Mouse (Mus musculus) spleen, postnatal 14 days (tissue): ENCODE data around the gene Sparcl1.

ENCODE experiments used
- DNase-seq, 2 experiments: peaks; one replicate each; pipeline ENCODE4 v3.0.0; 2021 to 2022; ENCODE audit warnings: low spot score in 2 of 2

Gene Sparcl1

DNA sequence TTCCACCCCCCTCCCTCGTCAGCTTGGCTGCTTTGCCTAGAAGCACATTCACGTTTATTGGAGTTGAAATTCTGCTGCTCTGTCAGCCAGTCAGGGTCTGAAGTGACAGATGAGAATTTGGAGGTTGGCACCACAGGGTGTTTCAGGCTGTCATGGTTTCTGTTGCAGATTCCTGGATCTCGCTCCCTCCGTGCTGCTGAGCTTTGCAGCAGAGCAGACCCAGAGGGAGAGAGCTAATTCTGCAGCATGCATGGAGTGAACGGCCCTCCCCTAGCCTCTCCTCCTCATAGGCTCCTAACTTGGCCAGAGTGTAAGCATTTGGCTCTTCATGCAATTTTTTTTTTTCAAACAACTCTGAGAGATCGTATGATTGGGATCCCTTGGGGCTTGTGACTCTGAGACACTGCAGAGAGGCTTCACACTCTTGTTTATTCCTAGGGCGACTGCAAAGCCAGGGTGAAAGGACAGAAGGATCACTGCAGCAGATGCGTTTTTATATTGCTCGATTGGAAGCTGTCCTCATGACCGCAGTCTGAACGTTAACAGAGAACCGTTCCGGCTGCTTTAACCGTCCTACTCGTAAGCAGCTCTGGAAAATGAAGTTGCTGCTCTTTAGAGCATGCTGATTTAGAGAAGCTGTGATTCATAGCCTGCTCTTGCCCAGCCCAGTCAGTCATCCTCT lies at the start of gene Sparcl1:
Gene Sparcl1, minus strand, starts transcription at position 243 of the 682 bp plus-strand sequence.
- DNase-seq = no peak

GRCm38 (mm10) chr5:104161390-104161789 lies 47.9 kb upstream of the Sparcl1 start:
- no peak for DNase-seq

- no peak for DNase-seq
Observed at GRCm38 (mm10) chr5:104160581-104160980, 47.0 kb upstream of the Sparcl1 start.

GRCm38 (mm10) chr5:104158332-104159052 lies 45.0 kb upstream of the Sparcl1 start:
- DNase-seq = no peak

DNA sequence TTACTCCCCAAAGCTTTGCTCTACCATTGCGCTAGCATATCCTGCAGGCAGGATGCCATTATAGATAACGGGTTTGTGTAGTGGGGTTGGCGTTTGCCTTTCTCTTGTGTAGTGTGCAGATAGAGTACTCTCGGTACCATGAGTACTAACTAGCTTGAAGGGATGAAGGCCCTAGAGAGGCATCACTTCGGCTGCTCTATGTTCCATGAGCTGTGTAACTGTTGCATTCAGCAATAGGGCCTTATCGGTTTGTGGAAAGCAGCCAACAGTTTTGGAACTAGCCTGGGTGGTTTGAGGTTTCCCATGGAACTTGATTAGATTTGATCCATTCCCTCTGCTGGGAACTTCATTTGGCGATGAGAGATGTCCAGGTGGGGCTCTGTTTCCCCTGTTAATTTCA lies 44.2 kb upstream of the Sparcl1 start:
- DNase-seq = no peak

DNA sequence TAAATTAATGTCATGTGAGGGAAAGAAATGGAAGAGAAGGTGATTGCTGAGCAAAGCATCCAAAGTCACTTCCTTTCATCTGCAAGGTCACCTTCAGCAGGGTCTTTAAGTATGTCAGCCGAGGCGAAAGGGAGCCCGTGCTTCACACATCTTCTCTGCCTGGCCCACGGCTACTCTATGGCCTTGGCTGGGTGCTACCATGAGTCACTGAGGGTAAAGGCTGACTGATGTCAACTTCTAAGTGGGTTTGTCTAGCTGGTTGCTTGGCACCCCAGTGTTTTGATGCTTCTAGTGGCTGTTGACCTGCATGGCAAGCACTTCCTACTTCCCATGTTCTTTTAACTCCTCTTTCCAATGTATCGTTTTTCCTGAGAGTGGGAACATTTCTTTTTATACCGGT lies 36.7 kb upstream of the Sparcl1 start:
- DNase-seq = no peak

DNA sequence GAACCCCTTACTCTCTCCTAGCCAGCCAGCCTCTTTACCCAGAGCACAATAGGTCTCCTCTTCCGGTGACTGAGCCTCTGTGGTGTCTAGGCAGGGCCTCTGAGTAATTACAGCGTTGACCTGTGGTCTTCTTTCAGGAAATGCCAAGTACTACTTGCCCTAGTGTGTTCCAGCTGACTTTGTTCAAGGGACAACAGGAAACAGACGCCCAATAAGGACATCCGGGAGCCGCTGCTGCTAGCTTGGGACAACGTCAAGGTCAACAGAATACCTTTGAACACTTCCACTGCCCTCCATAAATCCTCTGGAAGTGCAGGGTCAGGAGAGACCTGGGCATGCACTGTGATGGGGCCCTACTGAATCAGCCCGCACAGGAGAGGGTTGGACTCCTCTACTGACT lies 35.8 kb upstream of the Sparcl1 start:
- DNase-seq = no peak

GRCm38 (mm10) chr5:104144057-104144456 lies 30.5 kb upstream of the Sparcl1 start:
- no peak for DNase-seq

GRCm38 (mm10) chr5:104141067-104141466 lies 27.5 kb upstream of the Sparcl1 start:
- no peak for DNase-seq

DNA sequence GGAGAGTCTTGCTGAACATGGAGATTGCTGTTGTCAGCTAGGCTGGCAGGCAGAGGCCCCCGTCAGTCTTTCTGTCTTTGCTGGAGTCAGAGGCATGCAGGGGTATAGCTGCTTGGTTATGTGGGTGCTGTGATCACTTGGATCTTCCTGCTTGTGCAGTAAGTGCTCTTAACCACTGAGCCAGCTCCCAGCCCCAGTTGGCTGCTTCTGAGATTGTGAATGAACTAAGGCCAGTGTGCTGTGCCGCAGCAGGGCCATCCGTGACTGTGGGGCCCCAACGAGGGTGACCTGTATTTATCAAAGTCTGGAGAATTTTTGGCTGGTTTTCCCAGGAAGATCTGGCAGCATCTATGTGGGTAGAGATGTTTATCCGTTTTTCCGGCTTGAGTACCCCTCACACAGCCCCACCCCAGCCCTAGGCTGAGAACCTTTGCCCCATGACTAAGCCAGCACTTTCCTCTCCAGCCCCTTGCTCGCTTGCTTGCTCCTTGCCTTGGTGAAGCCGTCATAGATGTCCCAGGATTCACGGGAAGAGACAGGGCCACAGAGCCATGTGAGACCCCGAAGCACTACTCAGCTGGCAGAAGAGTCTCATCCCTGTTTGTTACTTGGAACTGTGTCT lies 24.5 kb upstream of the Sparcl1 start:
- no peak for DNase-seq

DNA sequence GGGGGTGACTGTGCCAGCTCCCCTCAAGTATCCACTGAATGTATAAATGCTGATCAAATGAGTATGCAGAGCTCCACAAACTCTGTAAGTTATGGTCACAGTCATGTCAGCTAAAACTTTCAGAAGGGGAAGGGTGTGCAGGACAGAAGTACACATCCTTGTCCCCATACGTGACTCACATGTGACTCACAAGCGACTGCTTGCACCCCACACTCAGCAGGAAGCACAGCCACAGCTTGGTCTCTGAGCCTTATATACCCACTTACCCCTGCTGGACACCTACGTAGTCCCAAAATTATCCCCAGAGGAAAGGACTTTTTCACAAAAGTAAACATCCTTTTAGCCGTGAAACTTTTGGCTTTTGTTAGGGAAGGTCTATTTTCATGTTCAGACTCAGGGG lies 20.2 kb upstream of the Sparcl1 start:
- DNase-seq = no peak

DNA sequence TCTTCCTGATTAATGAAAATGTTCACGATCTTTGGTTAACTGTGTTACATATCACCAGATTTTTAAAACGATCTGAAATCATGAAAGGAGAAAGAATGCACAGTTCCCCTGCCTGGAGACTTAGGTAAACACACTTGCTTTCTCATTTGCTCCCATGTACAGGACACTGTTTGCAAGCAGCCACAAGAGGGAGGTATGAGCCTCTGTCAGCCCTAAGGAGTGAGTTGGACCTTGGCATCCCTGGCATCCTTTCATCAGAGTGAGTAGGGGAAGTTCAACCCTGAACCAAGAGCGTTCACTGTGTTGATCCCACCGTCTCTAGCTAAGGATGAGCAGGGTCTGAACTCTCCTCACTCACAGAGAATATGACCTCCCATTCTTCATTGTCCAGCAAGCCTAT lies 18.0 kb upstream of the Sparcl1 start:
- DNase-seq = no peak

DNA sequence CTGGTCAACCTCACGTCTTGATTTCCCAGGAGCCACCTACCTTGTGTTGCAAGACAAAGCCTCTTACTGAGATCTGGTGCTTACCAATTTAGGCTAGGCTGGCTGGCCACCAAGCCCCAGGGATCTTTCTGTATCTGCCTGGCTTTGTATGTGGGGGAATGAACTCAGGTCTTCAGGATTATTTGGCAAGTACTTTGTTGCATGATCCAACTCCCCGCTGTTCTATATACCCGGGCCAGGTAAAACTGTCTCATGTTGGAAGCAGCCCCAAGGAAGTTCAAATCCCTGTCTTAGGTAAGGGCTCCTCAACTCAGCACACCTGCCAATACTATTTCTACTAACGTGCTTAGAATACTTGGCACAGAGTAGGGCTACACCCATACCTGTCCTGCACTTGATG lies 17.4 kb upstream of the Sparcl1 start:
- no peak for DNase-seq

DNA sequence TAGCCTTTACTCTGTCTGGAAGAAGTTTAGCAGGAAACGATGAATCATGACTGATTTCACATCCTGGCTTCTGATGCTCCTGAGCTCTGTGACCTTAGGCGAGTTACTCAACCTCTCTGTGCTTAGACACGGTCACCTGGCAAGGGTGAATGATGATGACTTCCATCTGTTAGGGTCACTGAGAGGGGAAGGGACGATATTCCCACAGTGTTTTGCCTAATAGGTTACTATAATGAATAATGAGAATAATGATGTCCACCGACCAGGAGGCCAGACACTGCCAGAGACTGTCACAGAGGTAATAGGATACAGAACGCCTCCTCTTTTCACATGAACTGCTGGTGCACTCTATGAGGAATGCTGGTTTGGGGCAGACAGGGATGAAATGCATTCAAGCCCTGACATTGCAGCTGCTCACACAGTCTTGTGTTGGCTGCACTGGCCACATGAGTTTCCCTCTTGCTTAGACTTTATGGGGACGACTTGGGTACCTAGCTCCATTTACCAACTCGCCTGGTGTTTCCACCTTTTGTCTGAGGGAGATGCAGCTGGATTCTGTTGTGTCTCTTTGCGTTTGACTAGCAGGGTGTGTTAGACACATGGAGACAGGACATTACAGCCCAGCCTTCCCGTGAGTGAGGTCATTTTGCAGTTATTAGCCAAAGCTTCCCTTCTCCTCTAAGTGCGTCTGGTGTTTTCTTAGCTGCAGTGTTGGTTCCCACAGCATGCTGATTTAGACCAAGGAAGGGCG lies 14.9 kb upstream of the Sparcl1 start:
- DNase-seq = no peak

DNA sequence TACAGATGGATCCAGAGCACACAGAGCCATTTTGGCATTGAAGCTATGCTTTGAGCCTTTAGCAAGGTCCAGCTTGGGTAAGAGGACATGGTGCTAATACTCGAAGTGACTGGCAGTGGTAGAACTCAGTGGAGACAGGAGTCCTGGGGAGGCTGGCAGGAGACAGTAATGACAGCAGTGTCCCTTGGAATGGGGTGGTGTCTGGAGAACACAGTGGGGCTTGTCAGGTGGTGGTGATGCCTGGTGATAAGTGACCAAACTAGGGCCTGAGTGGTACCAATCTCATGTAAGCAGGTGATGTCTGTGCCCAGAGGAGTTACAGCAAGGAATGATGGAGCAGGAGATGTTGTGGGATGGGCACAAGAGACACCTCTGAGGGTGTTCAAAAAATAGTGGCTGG lies 13.8 kb upstream of the Sparcl1 start:
- DNase-seq = no peak

DNA sequence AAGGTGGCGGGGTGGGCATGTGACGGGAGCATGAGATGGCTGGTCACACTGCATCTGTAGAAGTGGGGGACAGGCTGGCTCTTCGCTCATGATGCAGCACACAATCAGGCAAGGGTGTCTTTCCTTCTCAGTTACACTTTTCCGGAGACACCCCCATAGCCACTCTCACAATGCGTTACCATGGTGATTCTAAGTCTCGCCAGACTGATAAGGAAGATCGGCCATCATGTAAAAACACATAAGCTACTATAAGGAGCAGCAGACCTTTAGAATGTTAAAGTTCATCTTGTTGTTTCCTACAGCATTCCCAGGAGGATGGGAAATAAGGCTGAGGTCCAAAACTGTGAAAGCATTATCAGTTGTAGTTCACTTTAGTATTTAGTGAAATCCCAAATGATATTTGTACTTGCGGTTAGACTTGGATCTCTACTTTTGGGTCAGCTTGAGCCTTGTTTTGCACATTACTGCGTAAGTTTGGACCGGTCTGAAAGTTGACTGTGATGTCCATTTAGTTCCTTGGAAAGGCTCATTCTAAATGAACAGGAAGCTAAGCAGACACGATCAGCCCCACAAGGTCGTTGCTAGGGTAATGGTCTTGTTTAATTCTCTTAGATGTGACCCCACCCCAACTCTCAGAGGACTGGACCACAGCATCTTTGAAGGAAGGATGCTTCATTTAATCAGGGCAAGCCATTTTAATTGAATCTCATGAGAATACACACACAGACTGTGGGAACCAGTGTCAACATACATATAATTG lies 13.2 kb upstream of the Sparcl1 start:
- DNase-seq = no peak

DNA sequence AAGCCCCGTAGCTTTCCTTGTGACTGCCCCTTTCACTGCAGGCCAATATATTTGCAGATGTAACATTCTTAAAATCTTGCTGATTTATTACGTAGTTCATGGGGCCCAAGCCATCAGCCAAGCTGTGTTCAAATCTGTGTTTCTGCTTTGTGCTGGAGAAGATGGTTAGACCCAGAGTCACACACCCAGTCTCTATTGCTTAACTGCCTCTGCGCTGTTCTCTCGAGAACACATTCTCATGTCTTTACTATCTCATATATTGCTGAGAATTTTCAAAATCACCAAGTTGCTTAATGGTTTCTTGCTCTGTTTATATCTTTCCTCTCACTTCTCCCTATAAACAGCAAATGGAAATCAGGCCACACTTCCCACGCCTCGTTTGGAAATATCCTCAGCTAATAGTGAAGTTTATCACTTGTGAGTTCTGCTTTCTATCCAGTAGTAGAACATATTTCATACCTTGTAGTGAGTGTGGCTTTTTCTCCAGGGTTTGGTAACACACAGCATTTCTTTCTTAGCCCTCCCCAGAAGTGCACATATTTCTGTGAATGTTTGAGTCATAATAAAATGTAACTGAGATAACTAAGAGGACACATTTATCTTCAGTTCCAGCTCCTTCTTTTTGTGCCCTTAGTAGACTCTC lies 10.6 kb upstream of the Sparcl1 start:
- no peak for DNase-seq

DNA sequence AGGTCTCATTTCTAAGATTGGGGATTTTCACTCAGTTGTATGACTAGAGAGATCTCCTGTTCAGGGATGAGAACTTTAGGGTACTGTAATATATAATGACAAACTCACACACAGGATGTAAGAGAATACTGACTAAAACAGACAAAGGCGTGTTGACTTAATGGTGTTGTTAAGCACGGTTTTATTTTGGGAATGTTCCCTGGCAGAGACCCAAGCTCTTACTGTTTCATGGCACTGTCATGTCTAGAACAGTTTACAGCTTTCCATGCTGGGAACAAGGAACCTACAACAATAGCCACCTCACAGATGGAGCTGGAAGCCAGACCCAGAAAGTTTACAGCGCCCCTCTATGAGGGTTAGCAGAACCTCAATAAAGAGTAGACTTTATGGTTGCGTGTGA lies 2.4 kb upstream of the Sparcl1 start:
- DNase-seq = no peak

DNA sequence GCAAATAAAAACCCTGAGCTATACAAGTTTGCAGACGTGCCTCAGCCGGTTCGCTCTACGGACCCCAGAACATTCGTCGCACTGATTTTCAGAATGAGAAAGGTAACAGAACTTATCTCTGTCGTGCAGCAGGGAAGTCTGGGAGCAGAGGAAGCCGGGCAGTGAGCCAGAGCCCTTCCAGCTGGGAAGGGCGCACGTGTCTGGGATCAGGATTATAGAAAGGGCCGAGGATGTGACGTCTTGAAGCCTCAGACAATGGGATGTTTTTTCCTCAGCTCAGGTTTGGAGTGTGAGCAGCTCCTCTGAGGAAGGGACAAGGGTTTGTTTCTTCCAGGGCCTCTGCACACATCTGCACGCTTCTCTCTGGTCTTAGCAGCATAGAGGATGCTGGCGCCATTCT lies 1.6 kb upstream of the Sparcl1 start:
- DNase-seq = no peak

DNA sequence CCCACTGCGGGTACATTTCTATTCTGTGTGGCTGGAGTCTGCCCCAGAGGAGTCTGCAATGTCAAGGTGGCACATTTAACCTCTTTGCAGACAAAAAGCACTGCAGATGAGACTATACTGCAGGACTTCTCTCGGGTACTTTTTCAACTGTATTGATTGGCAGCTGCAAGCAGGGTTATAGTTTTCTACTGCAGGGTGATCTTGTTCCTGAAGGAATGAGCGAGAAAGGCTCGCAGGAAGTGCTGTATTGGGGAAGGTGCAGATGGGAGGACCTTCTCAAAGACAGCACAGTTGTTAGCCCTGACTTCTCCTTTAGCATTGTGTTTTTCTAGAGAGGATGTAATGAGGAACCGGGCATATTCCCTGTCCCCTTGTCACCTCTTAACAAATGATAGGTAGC lies 1.0 kb downstream of the Sparcl1 start:
- no peak for DNase-seq

DNA sequence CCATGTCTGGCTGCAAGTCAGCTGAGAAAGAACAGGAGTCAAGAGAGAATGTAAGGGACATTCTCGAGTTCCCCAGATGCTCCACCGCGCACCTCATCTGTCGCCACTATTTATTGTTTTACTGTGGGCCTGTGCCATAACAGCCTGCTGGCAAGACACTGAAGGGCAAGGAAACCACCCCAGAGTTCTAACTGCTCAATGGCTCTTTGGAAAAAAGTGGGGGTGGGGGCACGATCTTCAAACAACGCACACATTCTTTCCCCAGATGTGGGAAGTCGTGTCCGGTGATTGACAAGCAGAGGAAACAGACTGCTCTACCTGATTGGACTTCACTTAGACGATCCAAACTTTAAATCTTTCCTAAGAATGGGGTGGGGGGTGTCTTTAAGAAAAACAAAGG lies 1.5 kb downstream of the Sparcl1 start:
- no peak for DNase-seq
